Mouse (Mus musculus) kidney, embryonic 15.5 days (tissue): Measurements from ENCODE around the gene Dst. TPM values are rescaled to one million over a fixed set of nuclear protein-coding genes. Genes with fewer than 3 reads are reported as not detected.
A peak's percentile ranks its signal among the peaks of the same experiment; 100 is the strongest.

Source experiments
- ATAC-seq: fragments of 200-750 bp; cut with Nextera tagmentation; replicated peaks from 2 replicates; pipeline ENCODE4 v1.8.0; 2017; ENCODE audit warnings: moderate TSS enrichment; ENCODE audit not compliant: low FRiP score
- H3K27ac ChIP-seq: fragments of 300-500 bp; sonication (generic); 2 replicates; pipeline ENCODE4 v1.5.1; 2015; ENCODE audit warnings: mild to moderate bottlenecking, inconsistent platforms
- H3K27me3 ChIP-seq: fragments of 300-500 bp; sonication (generic); 2 replicates; pipeline ENCODE4 v1.6.1; 2015; ENCODE audit warnings: inconsistent platforms
- H3K36me3 ChIP-seq: fragments of 300-500 bp; sonication (generic); 2 replicates; pipeline ENCODE4 v1.6.1; 2015; ENCODE audit warnings: inconsistent platforms
- H3K4me1 ChIP-seq: fragments of 300-500 bp; sonication (generic); 2 replicates; pipeline ENCODE4 v1.6.1; 2015; ENCODE audit warnings: inconsistent platforms
- H3K4me2 ChIP-seq: fragments of 300-500 bp; sonication (generic); 2 replicates; pipeline ENCODE4 v1.6.1; 2015; ENCODE audit warnings: moderate library complexity, mild to moderate bottlenecking, inconsistent platforms
- H3K4me3 ChIP-seq: fragments of 300-500 bp; sonication (generic); replicated peaks from 2 replicates; pipeline ENCODE4 v1.5.1; 2015; ENCODE audit warnings: mild to moderate bottlenecking, inconsistent platforms
- H3K9ac ChIP-seq: fragments of 300-500 bp; sonication (generic); 2 replicates; pipeline ENCODE4 v1.6.1; 2015; ENCODE audit warnings: mild to moderate bottlenecking, inconsistent platforms
- H3K9me3 ChIP-seq: fragments of 300-500 bp; sonication (generic); replicated peaks from 2 replicates; pipeline ENCODE4 v1.6.1; 2016; ENCODE audit warnings: inconsistent platforms
- WGBS: fragments of 180-500 bp; shearing (Covaris S2); methylation state at CpG from one replicate; pipeline ENCODE4 v1.1.7; 2015; ENCODE audit warnings: mixed read lengths; 5-methylcytosine and 5-hydroxymethylcytosine counted together
- polyA plus RNA-seq: library from polyadenylated mRNA; unstranded; fragments of >200 nt; fragmentation: Nextera tagmentation; extraction: Ambion mirVana; gene quantifications from 2 replicates; pipeline ENCODE4 v1.2.1, GENCODE M21; 2015

Dst gene
- polyA plus RNA-seq, 1 experiment from 2014 or later: 27.9 TPM

DNA sequence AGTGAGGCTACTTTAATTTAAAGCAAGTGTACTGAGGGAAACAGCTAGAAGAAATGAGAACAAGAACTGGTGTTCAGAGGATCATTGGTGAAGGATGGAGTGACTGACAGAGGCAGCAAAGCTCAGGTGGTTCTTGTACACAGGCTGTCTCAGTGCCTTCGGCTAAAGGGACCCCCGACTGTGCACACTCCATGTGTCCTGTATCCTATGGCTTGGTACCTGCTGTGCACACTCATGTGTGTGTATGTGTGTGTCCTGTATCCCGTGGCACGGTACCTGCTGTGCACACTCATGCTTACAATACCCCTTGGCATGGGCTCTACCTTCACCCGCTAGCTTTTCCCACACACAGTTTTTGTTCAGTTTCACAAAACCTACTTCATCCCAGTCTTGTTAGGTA lies 217.1 kb downstream of the Dst start:
- H3K4me1 ChIP-seq: peaks cover 52% of the 10 kb centered on the region
- ATAC-seq: no peak
- H3K36me3 ChIP-seq: no peaks in the 10 kb centered on the region
- no peak overlapping the region for H3K4me3 ChIP-seq
- no peaks in the 10 kb centered on the region for H3K27me3 ChIP-seq
- H3K9me3 ChIP-seq: no peaks in the 10 kb centered on the region
- no peak overlapping the region for H3K27ac ChIP-seq
- no peak overlapping the region for H3K4me2 ChIP-seq
- 92% methylated on average over 5 of the region's 5 CpGs for WGBS
- no peak overlapping the region for H3K9ac ChIP-seq

DNA sequence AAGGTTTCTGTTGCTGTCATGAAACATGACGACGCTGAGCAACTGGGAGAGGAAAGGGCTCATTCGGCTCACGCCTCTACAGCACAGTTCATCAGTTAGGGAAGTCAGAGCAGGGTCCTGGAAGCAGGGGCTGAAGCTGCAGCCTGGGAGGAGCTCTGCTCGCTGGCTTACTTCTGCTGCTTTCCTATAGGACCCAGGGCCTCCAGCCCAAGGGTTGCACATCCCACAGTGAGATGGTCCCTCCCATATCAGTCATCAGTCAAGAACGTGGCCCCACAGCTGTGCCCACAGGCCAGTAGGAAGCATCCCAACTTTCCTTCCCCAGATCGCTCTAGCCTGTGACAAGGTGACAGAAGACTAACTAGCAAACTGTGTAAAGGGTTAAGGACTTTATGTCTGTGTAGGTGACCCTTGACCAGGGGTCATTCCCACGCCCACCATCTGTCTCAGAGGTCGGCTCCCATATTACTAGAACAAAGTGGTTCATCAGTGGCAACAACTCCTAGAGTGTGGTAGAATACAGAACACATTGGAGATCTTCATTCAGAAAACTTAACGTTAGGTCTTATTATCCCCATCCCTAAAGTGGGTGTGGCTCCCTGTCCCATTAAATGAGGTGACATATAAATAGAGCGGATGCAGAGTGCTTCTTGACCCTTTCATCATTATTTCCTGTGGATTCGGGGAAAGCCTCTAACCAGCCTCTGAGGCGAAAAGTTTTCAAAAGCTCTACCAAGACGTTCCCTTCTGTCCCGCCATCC lies 219.9 kb downstream of the Dst start:
- WGBS: 33% methylated on average over 15 of the region's 15 CpGs

DNA sequence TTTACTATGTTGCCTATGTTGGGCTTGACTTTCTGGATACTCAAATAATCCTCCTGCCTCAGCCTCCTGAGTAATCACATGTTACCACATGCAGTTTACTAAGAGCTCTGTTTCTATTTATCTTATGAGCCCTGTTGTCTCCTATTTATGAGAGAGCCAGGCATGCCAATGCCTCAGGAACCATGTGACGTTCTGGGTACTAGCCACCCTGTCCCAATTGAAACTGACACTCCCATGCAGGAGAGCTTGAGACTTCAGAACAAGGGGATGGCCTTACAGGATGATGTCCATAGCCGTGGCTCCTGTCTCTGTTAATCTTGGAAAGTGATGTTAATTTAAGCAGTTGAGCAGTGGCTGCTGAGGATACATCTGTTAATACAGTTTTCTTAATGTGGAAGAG lies 220.8 kb downstream of the Dst start:
- 73% methylated on average over 2 of the region's 2 CpGs for WGBS

More for the DNA sequence above, 219.9 kb downstream of the Dst start:
- H3K4me1 ChIP-seq: peaks cover 36% of the 10 kb centered on the region
- H3K36me3 ChIP-seq: no peaks in the 10 kb centered on the region
- peak; percentile 61 for ATAC-seq
- no peaks in the 10 kb centered on the region for H3K9me3 ChIP-seq
- H3K9ac ChIP-seq: no peak overlapping the region
- H3K4me2 ChIP-seq: no peak overlapping the region; the same call in 1 of the 2 replicates
- no peaks in the 10 kb centered on the region for H3K27me3 ChIP-seq
- H3K4me3 ChIP-seq: no peak overlapping the region
- no peak overlapping the region for H3K27ac ChIP-seq

DNA sequence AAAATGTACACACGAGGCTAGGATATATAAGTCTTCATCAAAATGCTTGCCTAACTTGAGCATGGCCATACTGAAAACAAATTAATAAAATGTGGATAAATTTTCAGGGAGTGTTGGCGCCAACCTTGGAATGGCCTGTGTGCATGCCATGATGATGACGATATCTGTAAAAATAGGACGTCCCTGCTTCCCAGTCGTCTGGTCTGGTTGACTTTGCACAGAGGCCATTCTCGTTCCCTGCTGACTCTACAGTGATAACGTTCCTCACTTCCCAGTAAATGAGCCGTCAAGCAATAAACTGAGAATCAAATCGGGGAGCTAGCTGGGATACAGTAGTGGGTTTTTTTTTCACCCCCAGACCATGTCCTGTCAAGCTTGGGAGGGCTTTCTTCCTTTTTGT lies 221.7 kb downstream of the Dst start:
- ATAC-seq: no peak

More for the DNA sequence above, 220.8 kb downstream of the Dst start:
- Histone ChIP-seq H3K9me3 (no peaks in the 10 kb centered on the region), H3K4me3 (no peak overlapping the region), H3K36me3 (no peaks in the 10 kb centered on the region), H3K27ac (no peak overlapping the region), H3K4me1 (peaks cover 38% of the 10 kb centered on the region), H3K27me3 (no peaks in the 10 kb centered on the region), H3K9ac (no peak overlapping the region), H3K4me2 (no peak overlapping the region)
- ATAC-seq: no peak

DNA sequence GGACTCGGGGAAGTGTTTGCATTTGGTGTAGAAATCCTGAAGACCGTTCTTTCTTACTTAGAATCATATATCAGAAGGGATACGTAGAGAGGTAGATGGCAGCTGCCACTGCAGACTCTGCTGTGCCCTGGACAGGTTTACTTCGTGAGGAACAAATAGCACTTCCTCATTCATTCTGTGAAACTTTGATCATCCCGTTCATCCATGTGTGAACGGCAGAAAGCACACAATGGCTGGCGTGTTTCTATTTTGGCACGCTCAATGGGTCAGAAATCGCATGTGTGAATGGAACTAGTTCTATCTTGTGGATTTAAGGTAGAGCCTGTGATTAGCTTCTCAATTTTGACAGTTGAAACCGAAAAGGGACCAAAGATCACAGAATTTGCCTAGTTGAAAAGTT lies 222.8 kb downstream of the Dst start:
- H3K36me3 ChIP-seq: no peaks in the 10 kb centered on the region
- H3K27ac ChIP-seq: 0 out of 2 replicates have a peak overlapping the region, but pooled peaks have one; percentile 23
- no peak overlapping the region for H3K9ac ChIP-seq
- 62% methylated on average over 10 of the region's 10 CpGs for WGBS
- no peak overlapping the region for H3K4me3 ChIP-seq
- H3K27me3 ChIP-seq: no peaks in the 10 kb centered on the region
- no peak overlapping the region for H3K4me2 ChIP-seq
- no peak for ATAC-seq
- H3K4me1 ChIP-seq: peaks cover 50% of the 10 kb centered on the region
- no peaks in the 10 kb centered on the region for H3K9me3 ChIP-seq

More for the DNA sequence above, 221.7 kb downstream of the Dst start:
- Histone ChIP-seq H3K36me3 (no peaks in the 10 kb centered on the region), H3K4me1 (peaks cover 44% of the 10 kb centered on the region), H3K27ac (no peak overlapping the region), H3K27me3 (no peaks in the 10 kb centered on the region), H3K4me3 (no peak overlapping the region), H3K4me2 (no peak overlapping the region), H3K9me3 (no peaks in the 10 kb centered on the region), H3K9ac (no peak overlapping the region)
- 45% methylated on average over 9 of the region's 9 CpGs for WGBS

DNA sequence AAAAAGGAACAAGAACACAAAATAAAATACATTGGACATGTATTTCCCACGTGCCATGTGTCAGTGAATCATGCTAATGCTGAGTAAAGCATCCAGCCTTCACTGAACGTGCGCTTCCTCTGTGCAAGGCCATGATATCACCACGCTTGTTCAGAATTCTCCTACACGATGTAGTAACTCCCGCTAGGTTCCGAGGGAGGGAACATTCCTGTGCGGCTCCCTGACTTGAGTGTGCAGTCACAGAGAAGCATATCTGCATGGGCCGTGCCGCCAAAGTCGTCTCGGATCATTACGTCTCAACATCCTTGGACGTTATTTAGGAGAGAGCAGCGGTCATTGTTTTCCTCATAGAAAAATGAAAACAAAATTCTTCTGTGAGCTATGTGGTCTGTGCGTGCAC lies 224.8 kb downstream of the Dst start:
- no peak overlapping the region for H3K4me3 ChIP-seq
- H3K4me2 ChIP-seq: no peak overlapping the region
- no peak overlapping the region for H3K9ac ChIP-seq
- WGBS: 54% methylated on average over 16 of the region's 16 CpGs
- no peaks in the 10 kb centered on the region for H3K27me3 ChIP-seq
- peaks cover 48% of the 10 kb centered on the region for H3K4me1 ChIP-seq
- ATAC-seq: peak; percentile 61
- peak overlapping the region; percentile 67 for H3K27ac ChIP-seq
- no peaks in the 10 kb centered on the region for H3K36me3 ChIP-seq
- no peaks in the 10 kb centered on the region for H3K9me3 ChIP-seq

DNA sequence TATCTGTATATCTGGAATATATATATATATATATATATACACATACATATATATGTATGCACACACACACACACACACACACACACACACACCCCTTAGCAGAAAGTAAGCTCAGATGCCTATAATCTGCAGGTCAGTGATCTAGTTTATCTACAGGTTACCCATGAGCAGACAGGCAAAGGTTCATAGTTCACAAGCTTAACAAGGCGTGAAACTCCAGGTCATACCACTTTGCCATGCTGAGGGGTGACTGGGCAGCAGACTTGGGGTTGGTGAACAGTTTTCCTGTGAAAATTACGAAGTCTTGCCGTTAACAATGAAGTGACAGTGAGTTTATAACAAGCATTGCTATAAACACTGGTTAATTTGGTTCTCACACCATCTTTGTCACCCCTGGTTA lies 227.5 kb downstream of the Dst start:
- WGBS: 56% methylated on average over 3 of the region's 3 CpGs
- peak; percentile 52 for ATAC-seq
- Histone ChIP-seq H3K4me2 (no peak overlapping the region), H3K9ac (no peak overlapping the region), H3K36me3 (no peaks in the 10 kb centered on the region), H3K4me1 (peaks cover 54% of the 10 kb centered on the region), H3K9me3 (no peaks in the 10 kb centered on the region), H3K27ac (peak overlapping the region; percentile 42), H3K27me3 (no peaks in the 10 kb centered on the region), H3K4me3 (no peak overlapping the region)

DNA sequence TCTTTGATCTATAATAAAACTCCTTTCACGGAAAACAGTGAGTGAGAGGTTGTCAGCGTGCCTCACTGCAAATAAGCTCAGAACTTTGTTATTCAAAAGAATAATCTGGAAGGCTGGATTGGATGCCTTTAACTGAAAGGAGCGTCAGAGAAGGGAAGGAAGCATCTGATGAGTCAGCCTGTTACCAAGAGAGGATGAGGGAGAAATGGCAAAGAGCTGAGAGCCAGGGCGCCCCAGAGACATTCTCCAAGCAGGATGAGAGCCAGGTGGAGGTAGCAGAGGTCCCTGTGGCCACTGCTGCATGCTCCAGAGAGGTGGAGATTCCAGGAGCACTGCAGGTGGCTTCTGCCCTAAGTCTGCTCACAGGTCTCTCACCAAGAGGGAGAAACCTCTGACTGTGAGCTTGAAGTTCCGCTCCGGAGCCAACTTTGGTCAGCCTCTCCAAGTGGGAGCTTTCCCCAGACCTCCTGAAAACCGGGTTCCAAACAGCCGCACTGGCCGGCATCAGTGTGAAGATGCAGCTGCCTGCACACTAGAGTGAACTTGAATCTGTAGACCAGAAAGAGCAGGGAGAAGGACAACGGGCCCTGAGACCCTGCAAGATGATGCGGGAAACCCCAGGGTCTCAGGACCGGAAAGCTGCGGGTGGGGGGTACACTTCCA lies 231.3 kb downstream of the Dst start:
- Histone ChIP-seq H3K9ac (no peak overlapping the region), H3K27me3 (no peaks in the 10 kb centered on the region), H3K27ac (peak overlapping the region; percentile 58; the same call in 1 of the 2 replicates), H3K36me3 (no peaks in the 10 kb centered on the region), H3K4me3 (no peak overlapping the region), H3K9me3 (no peaks in the 10 kb centered on the region), H3K4me1 (peaks cover 48% of the 10 kb centered on the region), H3K4me2 (no peak overlapping the region)
- no peak for ATAC-seq
- WGBS: 62% methylated on average over 13 of the region's 13 CpGs

DNA sequence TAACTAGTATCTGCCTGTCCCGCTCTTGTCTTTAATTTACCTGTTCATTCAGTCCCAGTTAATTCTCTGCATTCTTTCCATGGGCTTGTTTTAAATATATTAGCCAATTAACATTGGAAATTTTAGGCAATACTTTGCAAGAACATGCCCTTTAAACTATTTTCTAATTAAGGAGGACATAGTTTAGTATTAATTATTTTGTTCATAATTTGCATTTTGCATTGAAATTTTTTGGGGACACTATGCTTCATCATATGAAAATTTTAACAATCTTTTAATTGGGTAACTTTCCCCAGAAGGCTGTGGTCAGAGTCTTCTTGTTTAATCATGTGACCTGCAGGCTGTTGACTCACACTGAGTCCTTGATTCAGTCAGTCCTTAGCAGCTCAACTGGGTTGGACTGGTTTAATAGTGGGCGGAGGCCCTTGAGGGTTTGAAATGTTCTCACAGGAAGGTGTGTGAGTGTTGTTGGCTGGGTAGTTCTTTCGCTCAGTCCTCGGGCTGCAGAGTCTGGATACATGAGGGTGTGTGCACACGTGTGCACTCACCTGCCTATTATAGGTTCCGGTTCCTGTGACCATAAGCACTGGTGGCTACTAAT lies 231.9 kb downstream of the Dst start:
- 64% methylated on average over 6 of the region's 6 CpGs for WGBS
- Histone ChIP-seq H3K4me2 (no peak overlapping the region), H3K27ac (peak overlapping the region; percentile 42), H3K9ac (no peak overlapping the region), H3K9me3 (no peaks in the 10 kb centered on the region), H3K4me1 (peaks cover 42% of the 10 kb centered on the region), H3K4me3 (no peak overlapping the region), H3K36me3 (no peaks in the 10 kb centered on the region), H3K27me3 (no peaks in the 10 kb centered on the region)
- peak; percentile 77 for ATAC-seq

DNA sequence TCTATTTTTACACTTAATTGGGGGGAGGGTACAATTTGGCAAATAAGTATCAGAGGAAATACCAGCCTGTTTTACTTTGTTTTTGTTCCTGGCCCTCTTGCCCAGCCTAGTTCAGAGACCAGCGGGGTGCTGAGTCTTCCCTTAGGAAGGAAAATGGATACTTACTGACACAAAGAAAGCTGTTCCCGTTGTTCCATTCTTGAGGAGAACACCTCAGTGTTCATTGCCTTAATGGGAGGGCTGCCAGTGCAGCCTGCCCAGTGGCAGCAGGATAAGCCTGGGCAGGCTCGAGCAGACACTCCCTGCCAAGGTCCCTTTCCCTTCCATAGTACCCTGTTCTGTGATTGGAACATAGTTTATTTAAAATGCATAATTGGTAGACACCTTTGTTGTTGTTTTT lies 232.7 kb downstream of the Dst start:
- Histone ChIP-seq H3K27ac (peak overlapping the region; percentile 42), H3K36me3 (no peaks in the 10 kb centered on the region), H3K9me3 (no peaks in the 10 kb centered on the region), H3K4me2 (no peak overlapping the region), H3K4me1 (peaks cover 36% of the 10 kb centered on the region), H3K4me3 (no peak overlapping the region), H3K9ac (no peak overlapping the region), H3K27me3 (no peaks in the 10 kb centered on the region)
- WGBS: 62% methylated on average over 3 of the region's 3 CpGs
- ATAC-seq: no peak

DNA sequence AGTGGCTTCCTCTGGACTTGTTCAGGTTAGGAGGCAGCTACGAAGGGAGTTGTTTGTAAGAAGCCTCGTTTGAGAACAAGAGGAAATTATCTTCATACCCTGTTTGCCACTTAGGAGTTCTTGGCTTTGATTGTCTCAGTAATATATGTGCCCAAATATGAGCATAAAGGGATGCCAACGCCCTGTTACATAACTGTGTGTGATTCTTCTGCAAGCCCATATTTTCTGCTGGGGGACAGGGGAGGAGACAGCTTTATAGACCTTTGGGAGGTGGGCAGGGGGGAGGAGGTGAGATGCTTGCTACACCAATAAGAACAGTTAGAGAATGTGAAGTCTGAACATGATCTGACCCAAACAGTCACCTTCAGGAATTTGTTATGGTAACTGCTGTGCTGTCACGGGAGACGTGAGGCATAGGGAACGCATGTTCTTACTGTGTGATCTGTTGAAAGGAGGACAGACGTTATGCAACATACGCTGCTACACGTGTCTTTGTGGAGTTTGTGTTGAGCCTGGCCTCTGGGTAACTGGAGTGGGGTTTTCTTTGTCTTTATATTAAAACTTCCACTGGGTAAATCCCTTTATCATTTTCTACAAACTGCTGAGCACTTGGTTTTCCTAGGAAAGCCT lies 235.0 kb downstream of the Dst start:
- no peak for ATAC-seq
- Histone ChIP-seq H3K4me3 (no peak overlapping the region), H3K27me3 (no peaks in the 10 kb centered on the region), H3K27ac (0 out of 2 replicates have a peak overlapping the region, but pooled peaks have one; percentile 14), H3K9me3 (no peaks in the 10 kb centered on the region), H3K9ac (no peak overlapping the region), H3K4me1 (peaks cover 31% of the 10 kb centered on the region), H3K36me3 (no peaks in the 10 kb centered on the region), H3K4me2 (no peak overlapping the region)
- whole genome bisulfite sequencing: 31% methylated on average over 9 of the region's 9 CpGs

DNA sequence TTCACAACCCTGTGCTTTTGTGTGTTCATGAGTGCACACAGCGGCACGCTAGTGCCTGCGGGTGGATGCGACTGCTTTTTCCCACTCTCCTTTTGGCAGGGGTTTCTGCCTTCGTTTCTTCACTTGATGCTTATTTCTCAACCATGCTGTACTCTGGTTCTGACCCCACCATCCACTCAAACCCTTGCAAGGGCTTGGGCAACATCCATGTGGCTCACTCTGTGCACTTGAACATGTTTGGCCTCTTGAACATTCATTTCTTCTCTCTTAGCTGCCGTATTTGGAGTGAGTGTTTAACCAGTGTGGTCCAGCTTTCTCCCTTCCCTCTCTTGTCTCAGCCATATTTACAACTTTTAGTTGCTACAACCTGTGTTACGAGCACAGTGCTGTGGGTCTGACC lies 236.8 kb downstream of the Dst start:
- Histone ChIP-seq H3K36me3 (no peaks in the 10 kb centered on the region), H3K4me2 (no peak overlapping the region), H3K4me1 (peaks cover 22% of the 10 kb centered on the region), H3K4me3 (no peak overlapping the region), H3K27me3 (no peaks in the 10 kb centered on the region), H3K9ac (no peak overlapping the region), H3K27ac (no peak overlapping the region), H3K9me3 (no peaks in the 10 kb centered on the region)
- ATAC-seq: no peak
- WGBS: 89% methylated on average over 7 of the region's 7 CpGs
